Mouse (Mus musculus): ENCODE measurements at regions not wholly inside any gene's neighbourhood (a gene's known extent, or its start where the extent isn't known, plus 50 kb on each side); places are given as distances from the start of the nearest gene placed in this dataset.

GRCm38 (mm10) chr2:103894981-103895676 is 62.7 kb upstream of the Lmo2 start:
- TF ChIP-seq POLR2A (IDR thresholded peaks at IDR 0.05; ENCODE audit: borderline replicate concordance, insufficient read depth, low read length), result no peak
- TF ChIP-seq CTCF (IDR thresholded peaks at IDR 0.05; ENCODE audit: borderline replicate concordance, insufficient read depth, low read depth, low read length), result no peak

Measured in cerebellum, adult 2 months (tissue).